Comparison of ENCODE assay signal across 16 mouse cellular contexts in genomic region chr19:10974238-10974865, GRCm38 (mm10). TPM values are rescaled to one million over a fixed set of nuclear protein-coding genes. Genes with fewer than 3 reads are reported as not detected.
DNase-seq lines count a peak whose midpoint lies in the region; ATAC-seq and TF ChIP-seq lines count a peak whose summit lies in the region.
"Had no signal": no experiment of that assay in that cellular context is flagged by ENCODE, and none has a peak within 500 bp of the region (broad histone marks: within the 10 kb centered on the region; RNA-seq: fewer than 3 reads in every experiment).

Gene Ms4a10, minus strand, starts transcription at chr19:10974670.

- H3K27me3 ChIP-seq in kidney, embryonic 15.5 days = no peaks in the 10 kb centered on the region
- no peaks in the 10 kb centered on the region for H3K27me3 ChIP-seq in testis, adult 2 months (ENCODE audit: control insufficient read depth, insufficient read depth, low read length)
- H3K27me3 ChIP-seq: liver, embryonic 13.5 days; neural tube, embryonic 15.5 days had no signal

- H3K9ac ChIP-seq in kidney, embryonic 15.5 days = no peak within 1 kb of the TSS
- H3K9ac ChIP-seq: liver, embryonic 13.5 days; neural tube, embryonic 15.5 days had no signal

- peak within 1 kb of the TSS; percentile 60; the same call in 1 of the 2 replicates for H3K27ac ChIP-seq in kidney, embryonic 15.5 days
- H3K27ac ChIP-seq in testis, adult 2 months (ENCODE audit: control insufficient read depth, insufficient read depth, low read depth, low read length) = peak within 1 kb of the TSS; percentile 47
- H3K27ac ChIP-seq: liver, embryonic 13.5 days; neural tube, embryonic 15.5 days had no signal

- H3K4me3 ChIP-seq in kidney, embryonic 15.5 days (replicated peaks) = no peak within 1 kb of the TSS
- no peak within 1 kb of the TSS for H3K4me3 ChIP-seq in testis, adult 2 months (ENCODE audit: control insufficient read depth, low read depth, low read length)
- H3K4me3 ChIP-seq: liver, embryonic 13.5 days; neural tube, embryonic 15.5 days had no signal

- no peaks in the 10 kb centered on the region for H3K36me3 ChIP-seq in kidney, embryonic 15.5 days
- no peaks in the 10 kb centered on the region for H3K36me3 ChIP-seq in testis, adult 2 months (ENCODE audit: control insufficient read depth, insufficient read depth, low read length)
- H3K36me3 ChIP-seq: liver, embryonic 13.5 days; neural tube, embryonic 15.5 days had no signal

- H3K9me3 ChIP-seq in kidney, embryonic 15.5 days (replicated peaks) = no peaks in the 10 kb centered on the region
- H3K9me3 ChIP-seq: liver, embryonic 13.5 days; neural tube, embryonic 15.5 days had no signal

- no peak for TF ChIP-seq POLR2A in testis, adult 2 months (IDR thresholded peaks at IDR 0.05; ENCODE audit: control insufficient read depth, low read depth, low read length)

- ATAC-seq in kidney, embryonic 15.5 days (replicated peaks; ENCODE audit: low FRiP score) = no peak; the same call in 1 of the 2 replicates
- ATAC-seq: forebrain, embryonic 14.5 days; hindbrain, embryonic 16.5 days had no signal

- no peak for TF ChIP-seq CTCF in testis, adult 2 months (IDR thresholded peaks at IDR 0.05; ENCODE audit: control insufficient read depth, insufficient read depth, insufficient replicate concordance, low read depth, low read length)

- H3K4me1 ChIP-seq in kidney, embryonic 15.5 days = peaks cover 21% of the 10 kb centered on the region
- no peaks in the 10 kb centered on the region for H3K4me1 ChIP-seq in testis, adult 2 months (ENCODE audit: control insufficient read depth, insufficient read depth, low read length)

- no peak for DNase-seq in adrenal gland, postnatal 4 days (ENCODE audit: low spot score in 2 of 2)
- no peak for DNase-seq in adrenal gland, adult 18-20 months (ENCODE audit: low spot score in 2 of 2)
- DNase-seq in kidney, postnatal 25 days = no peak
- no peak for DNase-seq in testis, postnatal 14 days (ENCODE audit: low spot score)
- DNase-seq in ovary, postnatal 36 days (ENCODE audit: low spot score) = no peak
- DNase-seq in cerebellum, postnatal 10 days = no peak
- DNase-seq: gastrocnemius, postnatal 36 days; liver, embryonic 13.5 days; midbrain, embryonic 14.5 days; thymus, adult 18-20 months had no signal

- H3K4me2 ChIP-seq in kidney, embryonic 15.5 days = no peak within 1 kb of the TSS
- H3K4me2 ChIP-seq: liver, embryonic 13.5 days; neural tube, embryonic 15.5 days had no signal

- 24% methylated on average over 4 of the region's 4 CpGs for WGBS in kidney, embryonic 15.5 days

RNA-seq across cellular contexts. Expression of gene Ms4a10, which starts in this region (rescaled TPM):
- 10 to 100 TPM; 15.6 to 15.9 TPM for total RNA-seq in adrenal gland, postnatal 4 days (2021)
- 10 to 100 TPM in 1 of 2 experiments, under 1 TPM in 1; 0.51 to 25.4 TPM for total RNA-seq in adrenal gland, adult 18-20 months (2021)
- polyA plus RNA-seq in kidney, embryonic 15.5 days (2015; fragmentation: Nextera tagmentation; extraction: Ambion mirVana) = 0.31 TPM in 1 of 2 replicates, not detected in the other
- polyA plus RNA-seq in testis, adult 2 months (2012; rRNA removed) = 0.48 and 2.2 TPM in 2 replicates
- total RNA-seq: gastrocnemius, postnatal 36 days had no signal
- polyA plus RNA-seq: cortical plate, adult 2 months; forebrain, embryonic 14.5 days; hindbrain, embryonic 16.5 days; liver, embryonic 13.5 days; midbrain, embryonic 14.5 days; neural tube, embryonic 15.5 days had no signal
